Mouse (Mus musculus): ENCODE data around the gene Shisa8.

DNA sequence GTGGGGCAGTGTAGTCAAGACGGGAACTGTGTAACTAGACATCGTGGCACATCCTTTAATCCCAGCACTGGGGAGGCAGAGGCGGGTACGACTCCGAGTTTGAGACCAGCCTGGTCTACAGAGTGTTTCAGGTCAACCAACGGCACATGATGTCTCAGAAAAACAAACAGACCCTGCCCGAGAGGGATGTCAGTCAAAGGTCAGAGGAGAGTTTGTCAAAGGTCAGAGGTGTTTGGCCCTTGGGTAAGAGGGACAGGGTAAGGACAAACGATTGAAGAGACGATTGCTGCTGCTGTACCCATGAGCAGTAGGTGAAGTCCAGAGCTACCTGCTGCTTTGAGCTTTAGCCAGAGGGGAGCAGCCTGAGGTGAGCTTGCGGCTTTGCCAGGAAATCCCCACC is 29.0 kb downstream of the Shisa8 start:
- TF ChIP-seq CTCF (IDR thresholded peaks at IDR 0.05; ENCODE audit: low read depth, low read length) (no peak), POLR2A (IDR thresholded peaks at IDR 0.05; ENCODE audit: extremely low read depth, insufficient read depth, low read length) (no peak)

All from liver, adult 2 months (tissue).